Mouse (Mus musculus): ENCODE measurements at regions not wholly inside any gene's neighbourhood (a gene's known extent, or its start where the extent isn't known, plus 50 kb on each side); places are given as distances from the start of the nearest gene placed in this dataset.

- Histone ChIP-seq H3K4me1 (no peaks in the 10 kb centered on the region), H3K27me3 (ENCODE audit: low read depth, poor library complexity, severe bottlenecking) (no peaks in the 10 kb centered on the region), H3K9me3 (replicated peaks) (no peaks in the 10 kb centered on the region), H3K4me3 (no peak overlapping the region), H3K36me3 (no peaks in the 10 kb centered on the region), H3K27ac (replicated peaks) (no peak overlapping the region)
- WGBS: 87% methylated on average over 2 of the region's 2 CpGs
- DNase-seq (ENCODE audit: low spot score): no peak
Measured at GRCm38 (mm10) chr2:143133931-143134330, 55.7 kb downstream of the Otor start.

GRCm38 (mm10) chr2:143149189-143149588 is 70.9 kb downstream of the Otor start:
- H3K36me3 ChIP-seq: no peaks in the 10 kb centered on the region
- H3K9me3 ChIP-seq (replicated peaks): no peaks in the 10 kb centered on the region
- no peak overlapping the region for H3K27ac ChIP-seq (replicated peaks)
- H3K4me3 ChIP-seq: no peak overlapping the region
- no peaks in the 10 kb centered on the region for H3K4me1 ChIP-seq
- DNase-seq (ENCODE audit: low spot score): no peak
- WGBS: 69% methylated on average over 3 of the region's 3 CpGs
- no peaks in the 10 kb centered on the region for H3K27me3 ChIP-seq (ENCODE audit: low read depth, poor library complexity, severe bottlenecking)

GRCm38 (mm10) chr2:143164081-143164984 is 86.1 kb downstream of the Otor start:
- Histone ChIP-seq H3K4me1 (no peaks in the 10 kb centered on the region), H3K4me3 (no peak overlapping the region), H3K9me3 (replicated peaks) (no peaks in the 10 kb centered on the region), H3K27ac (replicated peaks) (no peak overlapping the region), H3K27me3 (ENCODE audit: low read depth, poor library complexity, severe bottlenecking) (no peaks in the 10 kb centered on the region), H3K36me3 (no peaks in the 10 kb centered on the region)
- 86% methylated on average over 8 of the region's 8 CpGs for WGBS
- no peak for DNase-seq (ENCODE audit: low spot score)

DNA sequence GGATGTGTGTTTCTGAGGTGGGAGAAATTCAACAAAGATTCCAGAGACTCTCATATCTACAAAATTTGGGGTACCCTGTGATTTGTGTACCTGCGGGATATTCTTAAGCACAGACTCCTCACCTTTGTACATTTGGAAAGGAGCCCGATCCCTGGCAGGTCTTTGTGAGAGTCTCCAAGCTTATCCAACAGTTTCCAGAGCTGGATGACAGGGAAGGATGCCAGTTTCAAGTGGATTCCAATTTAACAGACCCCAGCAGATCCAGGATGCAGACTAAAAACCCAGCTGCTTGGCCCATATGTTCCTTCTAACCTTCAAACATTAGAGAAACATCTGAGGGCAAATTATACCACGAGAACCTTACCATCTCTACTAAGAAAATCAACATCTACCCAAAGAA is 88.5 kb downstream of the Otor start:
- Histone ChIP-seq H3K27me3 (ENCODE audit: low read depth, poor library complexity, severe bottlenecking) (no peaks in the 10 kb centered on the region), H3K4me1 (no peaks in the 10 kb centered on the region), H3K27ac (replicated peaks) (no peak overlapping the region), H3K4me3 (no peak overlapping the region), H3K9me3 (replicated peaks) (no peaks in the 10 kb centered on the region), H3K36me3 (no peaks in the 10 kb centered on the region)
- WGBS: 86% methylated on average over 3 of the region's 3 CpGs
- no peak for DNase-seq (ENCODE audit: low spot score)

GRCm38 (mm10) chr2:143170648-143171047 is 92.4 kb downstream of the Otor start:
- WGBS: 84% methylated on average over 2 of the region's 2 CpGs
- H3K9me3 ChIP-seq (replicated peaks): no peaks in the 10 kb centered on the region
- H3K27ac ChIP-seq (replicated peaks): no peak overlapping the region
- H3K36me3 ChIP-seq: no peaks in the 10 kb centered on the region
- no peak overlapping the region for H3K4me3 ChIP-seq
- H3K4me1 ChIP-seq: no peaks in the 10 kb centered on the region
- no peaks in the 10 kb centered on the region for H3K27me3 ChIP-seq (ENCODE audit: low read depth, poor library complexity, severe bottlenecking)
- DNase-seq (ENCODE audit: low spot score): no peak

DNA sequence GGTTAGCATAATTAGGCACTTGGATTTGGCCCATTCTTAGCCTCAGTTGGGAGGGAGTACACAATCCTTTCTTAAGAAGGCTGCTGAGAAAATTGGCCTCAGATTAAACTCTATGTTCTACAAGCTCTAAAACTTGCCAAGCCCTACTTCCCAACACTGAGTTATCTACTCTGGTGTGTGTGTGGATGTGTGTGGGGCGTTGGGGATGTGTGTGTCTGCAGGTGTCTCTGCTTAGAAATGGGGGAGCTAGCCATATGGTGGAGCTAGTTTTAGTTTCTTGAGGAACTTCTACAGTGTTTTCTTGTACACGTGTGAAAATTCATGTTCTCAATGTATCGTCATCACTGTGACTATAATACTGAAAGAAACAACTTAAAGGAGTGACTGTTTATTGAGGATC is 106.3 kb downstream of the Otor start:
- Histone ChIP-seq H3K4me1 (no peaks in the 10 kb centered on the region), H3K36me3 (no peaks in the 10 kb centered on the region), H3K27me3 (ENCODE audit: low read depth, poor library complexity, severe bottlenecking) (no peaks in the 10 kb centered on the region), H3K4me3 (no peak overlapping the region), H3K9me3 (replicated peaks) (no peaks in the 10 kb centered on the region), H3K27ac (replicated peaks) (no peak overlapping the region)
- DNase-seq (ENCODE audit: low spot score): no peak
- WGBS: 83% methylated on average over 3 of the region's 3 CpGs

- 0 out of 2 replicates have a peak overlapping the region, but pooled peaks have one; percentile 6 for H3K27ac ChIP-seq (replicated peaks)
- peaks cover 13% of the 10 kb centered on the region for H3K4me1 ChIP-seq
- H3K36me3 ChIP-seq: no peaks in the 10 kb centered on the region
- no peaks in the 10 kb centered on the region for H3K9me3 ChIP-seq (replicated peaks)
- H3K4me3 ChIP-seq: no peak overlapping the region
- 47% methylated on average over 8 of the region's 8 CpGs for WGBS
- H3K27me3 ChIP-seq (ENCODE audit: low read depth, poor library complexity, severe bottlenecking): peaks cover 26% of the 10 kb centered on the region
- no peak for DNase-seq (ENCODE audit: low spot score)
Measured at GRCm38 (mm10) chr2:143192256-143193164, 114.2 kb downstream of the Otor start.

DNA sequence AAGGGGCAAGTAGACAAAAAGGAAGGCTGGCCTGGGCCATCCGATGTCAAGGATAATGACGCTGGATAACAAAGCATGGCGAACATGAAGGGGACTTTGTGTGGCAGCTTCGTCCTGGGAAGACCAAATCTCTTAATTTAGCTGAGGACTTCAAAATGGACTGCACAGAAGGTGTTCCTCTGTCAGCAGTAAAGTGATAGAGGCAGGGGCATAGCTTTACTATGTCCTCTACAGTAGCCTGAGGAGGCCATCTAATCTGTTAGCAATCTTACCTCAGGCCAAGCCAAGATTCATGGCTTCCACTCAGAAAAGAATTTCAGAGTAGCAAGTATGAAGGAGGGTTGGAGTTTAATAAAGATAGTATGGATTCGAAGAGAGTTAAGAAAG is 114.9 kb downstream of the Otor start:
- peak; percentile 46 for DNase-seq (ENCODE audit: low spot score)
- Histone ChIP-seq H3K36me3 (no peaks in the 10 kb centered on the region), H3K9me3 (replicated peaks) (no peaks in the 10 kb centered on the region), H3K27me3 (ENCODE audit: low read depth, poor library complexity, severe bottlenecking) (peaks cover 26% of the 10 kb centered on the region), H3K4me3 (no peak overlapping the region), H3K4me1 (peaks cover 13% of the 10 kb centered on the region), H3K27ac (replicated peaks) (no peak overlapping the region)
- 26% methylated on average over 5 of the region's 5 CpGs for WGBS

DNA sequence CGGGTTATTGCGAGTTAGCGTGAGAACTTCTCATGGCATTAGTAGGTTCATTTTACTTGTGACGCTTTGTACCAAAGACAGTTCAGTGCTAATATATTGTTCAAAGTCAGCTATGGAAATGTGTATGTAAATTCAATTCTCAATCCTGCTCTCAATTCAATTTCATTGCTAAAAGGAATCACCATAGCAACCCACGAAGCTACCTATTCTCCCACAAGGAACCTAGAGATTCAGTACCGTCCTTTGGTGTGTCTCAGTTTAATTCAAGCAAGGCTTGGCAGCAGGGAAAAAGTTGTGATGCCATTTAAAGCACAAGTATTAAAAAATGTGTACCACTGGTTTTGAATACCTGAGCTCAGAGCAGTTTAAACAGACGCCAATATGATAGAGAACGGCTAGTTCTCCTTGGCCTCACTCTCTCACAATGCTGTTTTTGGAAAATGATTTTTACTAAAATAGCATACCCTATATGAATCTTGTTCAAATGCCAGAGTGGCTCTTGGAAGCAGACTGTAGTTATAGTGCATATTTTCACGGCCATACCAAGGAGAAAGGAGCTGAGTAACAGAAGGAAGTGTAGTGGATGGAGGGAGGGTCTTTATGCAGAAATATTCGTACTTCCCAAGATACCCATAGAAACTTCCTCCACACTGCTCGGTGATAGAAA is 121.4 kb downstream of the Otor start:
- DNase-seq (ENCODE audit: low spot score): no peak
- H3K9me3 ChIP-seq (replicated peaks): no peaks in the 10 kb centered on the region
- H3K27me3 ChIP-seq (ENCODE audit: low read depth, poor library complexity, severe bottlenecking): peaks cover 8% of the 10 kb centered on the region
- 90% methylated on average over 11 of the region's 11 CpGs for WGBS
- no peak overlapping the region for H3K4me3 ChIP-seq
- H3K27ac ChIP-seq (replicated peaks): no peak overlapping the region
- H3K4me1 ChIP-seq: no peaks in the 10 kb centered on the region
- no peaks in the 10 kb centered on the region for H3K36me3 ChIP-seq

GRCm38 (mm10) chr2:143206053-143206452 is 127.8 kb downstream of the Otor start:
- Histone ChIP-seq H3K4me3 (no peak overlapping the region), H3K36me3 (no peaks in the 10 kb centered on the region), H3K9me3 (replicated peaks) (no peaks in the 10 kb centered on the region), H3K4me1 (no peaks in the 10 kb centered on the region), H3K27me3 (ENCODE audit: low read depth, poor library complexity, severe bottlenecking) (no peaks in the 10 kb centered on the region), H3K27ac (replicated peaks) (no peak overlapping the region)
- DNase-seq (ENCODE audit: low spot score): no peak

DNA sequence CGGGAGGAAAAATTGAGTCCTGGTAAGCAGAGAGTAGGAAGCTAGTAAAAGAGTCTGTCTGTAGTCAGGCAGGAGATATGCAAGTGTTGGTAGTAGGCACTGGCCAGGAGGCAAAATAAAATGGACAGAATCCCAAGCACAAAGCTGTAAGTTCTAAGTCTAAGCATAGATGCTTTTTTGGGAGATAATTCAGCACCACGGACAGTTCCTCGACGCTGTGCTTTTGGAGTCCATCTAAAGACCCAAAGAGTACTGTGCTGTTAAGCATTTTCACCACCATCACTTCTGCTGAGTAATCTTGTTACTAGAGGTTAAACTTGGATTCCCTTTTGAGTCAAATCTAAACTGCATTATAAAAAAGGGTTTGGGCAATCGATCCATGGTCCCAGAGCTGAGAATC is 128.9 kb downstream of the Otor start:
- 37% methylated on average over 5 of the region's 5 CpGs for WGBS
- H3K36me3 ChIP-seq: no peaks in the 10 kb centered on the region
- H3K4me1 ChIP-seq: no peaks in the 10 kb centered on the region
- H3K9me3 ChIP-seq (replicated peaks): no peaks in the 10 kb centered on the region
- H3K27ac ChIP-seq (replicated peaks): no peak overlapping the region
- DNase-seq (ENCODE audit: low spot score): peak; percentile 25
- H3K4me3 ChIP-seq: no peak overlapping the region
- H3K27me3 ChIP-seq (ENCODE audit: low read depth, poor library complexity, severe bottlenecking): no peaks in the 10 kb centered on the region

DNA sequence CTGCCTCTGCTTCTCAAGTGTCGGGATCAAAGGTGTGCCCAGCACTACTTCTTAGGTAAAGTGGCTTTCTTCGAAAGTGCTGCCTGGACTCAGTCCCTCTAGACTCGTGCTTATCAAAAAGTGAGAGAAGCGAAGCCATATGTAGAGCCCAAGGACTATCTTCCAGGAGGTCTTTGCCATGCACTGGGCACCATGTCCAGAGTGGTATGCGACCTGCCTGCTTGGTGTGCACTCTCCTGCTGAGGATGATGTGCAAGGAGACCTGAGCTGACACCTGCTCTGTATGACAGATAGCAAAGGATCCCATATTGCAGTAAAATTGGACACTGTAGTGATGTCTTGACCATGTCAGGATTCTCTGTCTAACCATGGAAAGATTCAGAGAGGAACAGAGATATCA is 139.0 kb downstream of the Otor start:
- no peak overlapping the region for H3K4me3 ChIP-seq
- no peaks in the 10 kb centered on the region for H3K27me3 ChIP-seq (ENCODE audit: low read depth, poor library complexity, severe bottlenecking)
- no peak overlapping the region for H3K27ac ChIP-seq (replicated peaks)
- WGBS: 94% methylated on average over 5 of the region's 5 CpGs
- H3K36me3 ChIP-seq: no peaks in the 10 kb centered on the region
- no peaks in the 10 kb centered on the region for H3K4me1 ChIP-seq
- no peaks in the 10 kb centered on the region for H3K9me3 ChIP-seq (replicated peaks)
- no peak for DNase-seq (ENCODE audit: low spot score)

All from midbrain, embryonic 10.5 days (tissue).